Comparison of ENCODE assay signal across 10 mouse cellular contexts in the genomic region with DNA sequence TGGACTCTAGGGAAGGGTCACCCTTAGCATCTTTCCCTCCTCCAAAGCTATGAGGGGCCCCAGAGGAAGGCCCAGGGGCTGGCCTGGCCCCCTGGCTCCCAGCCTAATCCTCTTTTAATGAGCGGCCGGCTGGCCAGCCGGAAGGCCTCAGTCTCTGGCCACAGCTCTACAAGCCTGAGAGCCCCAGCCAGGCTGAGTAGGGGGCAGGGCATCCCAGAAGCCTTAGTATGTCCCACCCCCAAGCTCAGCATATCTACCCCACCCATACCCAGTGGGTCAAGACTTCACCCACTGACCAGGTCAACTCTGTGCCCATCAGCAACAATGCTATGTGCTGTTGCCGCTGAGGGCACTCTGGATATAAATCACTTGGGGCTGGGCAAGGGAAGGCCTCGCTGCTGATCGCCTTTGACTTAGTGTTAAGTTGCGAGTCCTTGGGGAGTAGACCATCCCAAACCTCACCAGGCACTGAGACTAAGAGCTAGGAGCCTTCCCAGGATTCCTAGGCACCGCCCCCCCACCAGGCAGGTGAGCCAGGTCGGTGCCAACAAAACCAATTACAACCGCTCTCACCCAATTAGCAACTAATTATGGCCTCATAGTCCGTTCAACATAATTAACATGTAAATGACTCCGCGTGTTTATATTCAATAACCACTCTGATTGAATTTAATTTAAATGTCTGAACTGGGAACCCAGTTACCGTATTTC. TPM values are rescaled to one million over a fixed set of nuclear protein-coding genes. Genes with fewer than 3 reads are reported as not detected.
DNase-seq lines count a peak whose midpoint lies in the region; TF ChIP-seq lines count a peak whose summit lies in the region.
"Had no signal": no experiment of that assay in that cellular context is flagged by ENCODE, and none has a peak within 500 bp of the region (broad histone marks: within the 10 kb centered on the region; RNA-seq: fewer than 3 reads in every experiment).

No protein-coding gene starts in this region.

- TF ChIP-seq CTCF in gastrocnemius, adult 2 months (IDR thresholded peaks at IDR 0.05), result no peak
- no peak for TF ChIP-seq CTCF in spleen, adult 2 months (IDR thresholded peaks at IDR 0.05; ENCODE audit: extremely low read depth, insufficient read depth, insufficient read length, insufficient replicate concordance)

- DNase-seq in gastrocnemius, adult 2 months, result no peak
- DNase-seq in gastrocnemius, postnatal 10 days, result no peak
- DNase-seq in spleen, adult 2 months (ENCODE audit: low read depth in 1 of 2, low spot score in 2 of 2), result no peak
- no peak for DNase-seq in spleen, adult 12 weeks (ENCODE audit: low spot score)
- DNase-seq in lung, postnatal 4 days, result peak; percentile 53 to 78
- DNase-seq in cerebellum, postnatal 36 days, result no peak
- DNase-seq in right cerebral cortex, postnatal 36 days (ENCODE audit: low spot score in 2 of 2), result no peak
- no peak for DNase-seq in frontal cortex, postnatal 36 days (ENCODE audit: low spot score in 2 of 2)
- DNase-seq: cerebellum, postnatal 25 days; right cerebral cortex, postnatal 4 days had no signal

- WGBS in spleen, adult 2 months, result 83% methylated on average over 14 of the region's 14 CpGs

- no peak for TF ChIP-seq POLR2A in spleen, adult 2 months (IDR thresholded peaks at IDR 0.05; ENCODE audit: low read depth, low read length)

- intact Hi-C loops in gastrocnemius, adult 2 months (cut with DNase I), result no loop called here

- no peak overlapping the region for H3K4me3 ChIP-seq in gastrocnemius, adult 2 months
- no peak overlapping the region for H3K4me3 ChIP-seq in spleen, adult 2 months (ENCODE audit: extremely low read depth, insufficient read depth, insufficient read length)

- peak overlapping the region; percentile 78; the same call in 1 of the 2 replicates for H3K27ac ChIP-seq in gastrocnemius, adult 2 months
- H3K27ac ChIP-seq in spleen, adult 2 months (ENCODE audit: insufficient read depth, low read length), result peak overlapping the region; percentile 12; the same call in 1 of the 2 replicates

- no peaks in the 10 kb centered on the region for H3K4me1 ChIP-seq in spleen, adult 2 months (ENCODE audit: control insufficient read depth, insufficient read depth, insufficient read length)

- no peaks in the 10 kb centered on the region for H3K27me3 ChIP-seq in spleen, adult 2 months (ENCODE audit: control insufficient read depth, insufficient read depth, low read length)

- no peaks in the 10 kb centered on the region for H3K36me3 ChIP-seq in spleen, adult 2 months (ENCODE audit: control insufficient read depth, insufficient read depth, low read length)

RNA-seq across cellular contexts. Expression of gene Sema3f, which starts 12.3 kb away (rescaled TPM):
- 1 to 10 TPM; 6.3 to 9.2 TPM for total RNA-seq in gastrocnemius, adult 2 months (2021)
- total RNA-seq in gastrocnemius, postnatal 10 days (2021), result 10 to 100 TPM; 11.9 to 18.0 TPM
- polyA plus RNA-seq in spleen, adult 2 months (2012; rRNA removed), result 61.1 and 61.6 TPM in 2 replicates

RNA-seq across cellular contexts. Expression of gene Gnat1, which starts 18.5 kb away (rescaled TPM):
- not detected for total RNA-seq in gastrocnemius, adult 2 months (2021)
- not detected for total RNA-seq in gastrocnemius, postnatal 10 days (2021)
- polyA plus RNA-seq in spleen, adult 2 months (2012; rRNA removed), result not detected in 2 replicates

RNA-seq across cellular contexts. Expression of gene Slc38a3, which starts 28.6 kb away (rescaled TPM):
- 10 to 100 TPM; 60.8 to 94.7 TPM for total RNA-seq in gastrocnemius, adult 2 months (2021)
- 10 to 100 TPM; 17.6 to 20.4 TPM for total RNA-seq in gastrocnemius, postnatal 10 days (2021)
- 10.6 and 13.9 TPM in 2 replicates for polyA plus RNA-seq in spleen, adult 2 months (2012; rRNA removed)

Comparison
In these comparisons a context has a peak if more than half of its experiments do, and no peak if none do; other contexts are left out.
1. DNase-seq: peak in lung, postnatal 4 days (2 of 2); none in gastrocnemius, adult 2 months (single experiment), gastrocnemius, postnatal 10 days (single experiment), spleen, adult 2 months (0 of 2), spleen, adult 12 weeks (single experiment), cerebellum, postnatal 36 days (0 of 2), right cerebral cortex, postnatal 36 days (0 of 2) and frontal cortex, postnatal 36 days (0 of 2).